Mouse (Mus musculus): ENCODE data around the gene Nefh. TPM values are rescaled to one million over a fixed set of nuclear protein-coding genes. Genes with fewer than 3 reads are reported as not detected.

The Nefh gene
- polyA plus RNA-seq, 1 experiment from 2014 or later = 0.75 TPM

- Histone ChIP-seq H3K4me3 (ENCODE audit: low read depth, low read length) (peak overlapping the region; percentile 62), H3K9me3 (replicated peaks; ENCODE audit: control insufficient read depth, low read length) (no peaks in the 10 kb centered on the region), H3K27me3 (replicated peaks; ENCODE audit: control insufficient read depth, insufficient read depth, low read length) (peaks cover 61% of the 10 kb centered on the region), H3K9ac (ENCODE audit: low read length) (peak overlapping the region; percentile 13; the same call in 1 of the 2 replicates), H3K4me1 (ENCODE audit: control insufficient read depth, insufficient read depth, low read length) (no peaks in the 10 kb centered on the region), H3K4me2 (ENCODE audit: low read length) (peak overlapping the region; percentile 79), H3K27ac (ENCODE audit: low read depth, low read length) (no peak overlapping the region), H3K36me3 (ENCODE audit: control insufficient read depth, insufficient read depth, low read length) (no peaks in the 10 kb centered on the region)
- DNase-seq (ENCODE audit: low spot score) = no peak
- 42% methylated on average over 13 of the region's 13 CpGs for WGBS
- ATAC-seq = peak; percentile 13; the same call in 1 of the 2 replicates
These were observed 1.3 kb downstream of the Nefh start for GRCm38 (mm10) chr11:4946530-4946929.

DNA sequence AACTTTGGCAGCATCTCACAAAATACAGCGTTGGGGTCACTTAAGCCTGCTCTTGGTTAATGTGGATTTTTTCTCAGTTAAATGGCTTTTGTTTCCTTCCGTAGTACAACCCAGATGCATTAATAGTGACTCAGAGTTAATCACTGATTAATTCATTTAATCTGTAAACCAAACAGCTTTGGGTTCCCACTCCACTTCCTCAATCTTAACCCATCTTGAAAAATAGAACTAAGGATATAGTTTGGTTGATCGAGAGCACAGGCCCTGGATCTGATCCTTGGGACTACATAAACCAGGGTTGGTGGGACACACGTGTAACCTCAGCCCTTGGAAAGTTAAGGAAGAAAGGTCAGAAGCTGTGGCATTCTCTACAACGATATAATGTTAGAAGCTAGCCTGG, 11.6 kb downstream of the Nefh start:
- Histone ChIP-seq H3K27ac (ENCODE audit: low read depth, low read length) (no peak overlapping the region), H3K4me3 (ENCODE audit: low read depth, low read length) (no peak overlapping the region), H3K27me3 (replicated peaks; ENCODE audit: control insufficient read depth, insufficient read depth, low read length) (no peaks in the 10 kb centered on the region), H3K36me3 (ENCODE audit: control insufficient read depth, insufficient read depth, low read length) (no peaks in the 10 kb centered on the region), H3K4me2 (ENCODE audit: low read length) (no peak overlapping the region), H3K9ac (ENCODE audit: low read length) (no peak overlapping the region), H3K4me1 (ENCODE audit: control insufficient read depth, insufficient read depth, low read length) (no peaks in the 10 kb centered on the region; the same call in 1 of the 2 replicates), H3K9me3 (replicated peaks; ENCODE audit: control insufficient read depth, low read length) (no peaks in the 10 kb centered on the region)
- DNase-seq (ENCODE audit: low spot score) = no peak
- no peak for ATAC-seq
- 82% methylated on average over 5 of the region's 5 CpGs for WGBS

DNA sequence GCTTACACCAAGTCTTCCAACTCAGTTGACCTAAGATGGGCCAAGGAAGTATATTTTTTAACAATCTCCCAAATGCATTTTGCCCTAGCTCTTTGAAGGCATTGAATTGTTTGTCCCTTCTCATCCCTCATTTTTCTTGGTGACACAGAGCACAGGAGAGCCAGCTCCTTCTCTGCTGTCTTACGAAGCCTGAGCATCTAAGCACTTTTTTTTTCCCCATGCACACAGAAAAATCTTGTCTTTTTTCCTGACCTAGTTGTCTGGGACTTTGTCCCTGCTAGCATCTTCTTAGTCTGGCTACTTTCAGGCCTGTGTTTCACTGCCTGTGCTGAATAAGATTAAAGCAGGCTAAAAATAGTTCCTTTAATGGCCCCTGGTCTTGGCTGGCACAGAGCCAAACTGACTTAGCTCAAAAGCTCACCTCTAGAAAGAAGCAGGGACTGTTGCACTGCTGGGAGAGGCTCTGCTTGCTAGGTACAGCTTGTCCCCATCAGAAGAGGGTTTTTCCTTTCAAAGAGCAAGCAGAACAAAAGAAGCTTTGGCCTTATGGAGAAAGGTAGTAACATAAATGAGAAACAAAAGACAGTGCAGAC, 16.8 kb downstream of the Nefh start:
- H3K9me3 ChIP-seq (replicated peaks; ENCODE audit: control insufficient read depth, low read length) = no peaks in the 10 kb centered on the region
- WGBS = 21% methylated on average over 1 of the region's 1 CpGs
- DNase-seq (ENCODE audit: low spot score) (peak; percentile 62), ATAC-seq (no peak; the same call in 1 of the 2 replicates)
- H3K4me1 ChIP-seq (ENCODE audit: control insufficient read depth, insufficient read depth, low read length) = peaks cover 6% of the 10 kb centered on the region; the same call in 1 of the 2 replicates
- peaks cover 49% of the 10 kb centered on the region for H3K36me3 ChIP-seq (ENCODE audit: control insufficient read depth, insufficient read depth, low read length)
- no peaks in the 10 kb centered on the region for H3K27me3 ChIP-seq (replicated peaks; ENCODE audit: control insufficient read depth, insufficient read depth, low read length)
- peak overlapping the region; percentile 3; the same call in 1 of the 2 replicates for H3K9ac ChIP-seq (ENCODE audit: low read length)
- H3K4me3 ChIP-seq (ENCODE audit: low read depth, low read length) = no peak overlapping the region
- H3K27ac ChIP-seq (ENCODE audit: low read depth, low read length) = no peak overlapping the region
- no peak overlapping the region for H3K4me2 ChIP-seq (ENCODE audit: low read length)

- Histone ChIP-seq H3K9me3 (replicated peaks; ENCODE audit: control insufficient read depth, low read length) (no peaks in the 10 kb centered on the region), H3K36me3 (ENCODE audit: control insufficient read depth, insufficient read depth, low read length) (peaks cover 84% of the 10 kb centered on the region), H3K27me3 (replicated peaks; ENCODE audit: control insufficient read depth, insufficient read depth, low read length) (no peaks in the 10 kb centered on the region), H3K4me1 (ENCODE audit: control insufficient read depth, insufficient read depth, low read length) (peaks cover 6% of the 10 kb centered on the region; the same call in 1 of the 2 replicates), H3K9ac (ENCODE audit: low read length) (no peak overlapping the region), H3K4me2 (ENCODE audit: low read length) (no peak overlapping the region), H3K4me3 (ENCODE audit: low read depth, low read length) (no peak overlapping the region), H3K27ac (ENCODE audit: low read depth, low read length) (no peak overlapping the region)
- ATAC-seq (no peak), DNase-seq (ENCODE audit: low spot score) (no peak)
- WGBS = 91% methylated on average over 3 of the region's 3 CpGs
These were observed 20.6 kb downstream of the Nefh start for GRCm38 (mm10) chr11:4927224-4927623.

DNA sequence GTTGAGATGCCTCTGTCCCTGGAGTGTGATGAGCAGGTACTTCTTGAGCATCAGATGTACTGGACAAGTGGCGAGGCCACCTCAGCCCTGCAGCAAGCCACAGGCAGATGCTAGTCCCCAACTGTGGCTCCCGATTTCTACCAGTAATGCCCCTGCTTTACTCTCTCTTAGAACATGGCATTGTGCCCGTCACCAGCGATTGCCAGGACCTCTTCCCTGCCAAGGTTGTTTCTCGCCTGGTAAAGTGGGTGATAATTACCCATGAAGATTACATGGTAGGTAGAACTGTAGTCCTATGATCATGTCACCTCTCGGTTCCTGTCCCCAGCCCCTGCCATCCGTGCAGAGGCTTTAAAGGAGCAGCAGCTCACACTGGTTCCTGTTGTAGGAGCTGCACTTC, 26.1 kb downstream of the Nefh start:
- 83% methylated on average over 7 of the region's 7 CpGs for WGBS
- H3K36me3 ChIP-seq (ENCODE audit: control insufficient read depth, insufficient read depth, low read length) = peaks cover 97% of the 10 kb centered on the region
- ATAC-seq = no peak
- H3K9ac ChIP-seq (ENCODE audit: low read length) = no peak overlapping the region
- no peak for DNase-seq (ENCODE audit: low spot score)
- no peaks in the 10 kb centered on the region for H3K9me3 ChIP-seq (replicated peaks; ENCODE audit: control insufficient read depth, low read length)
- H3K27me3 ChIP-seq (replicated peaks; ENCODE audit: control insufficient read depth, insufficient read depth, low read length) = no peaks in the 10 kb centered on the region
- no peak overlapping the region for H3K4me2 ChIP-seq (ENCODE audit: low read length)
- H3K27ac ChIP-seq (ENCODE audit: low read depth, low read length) = no peak overlapping the region
- H3K4me1 ChIP-seq (ENCODE audit: control insufficient read depth, insufficient read depth, low read length) = no peaks in the 10 kb centered on the region
- no peak overlapping the region for H3K4me3 ChIP-seq (ENCODE audit: low read depth, low read length)

DNA sequence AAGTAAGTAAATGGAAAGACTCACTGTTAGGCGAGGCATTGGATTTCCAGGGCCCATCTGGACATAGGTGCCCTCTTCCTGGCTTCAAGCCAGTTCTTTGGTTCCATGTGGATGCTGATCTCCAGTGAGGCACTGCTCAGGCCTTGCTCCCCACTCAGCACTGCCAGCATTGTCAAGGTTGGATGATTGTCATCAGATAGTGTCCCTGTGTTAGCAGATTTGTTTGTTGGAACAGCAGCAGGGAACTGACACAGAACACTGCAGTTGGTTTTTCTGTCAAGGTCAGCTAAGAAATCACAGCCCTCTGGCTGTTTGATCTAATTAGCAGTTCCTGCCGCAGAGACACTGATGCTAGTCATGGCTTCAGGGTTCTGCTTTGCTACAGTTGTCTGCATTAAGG, 26.6 kb downstream of the Nefh start:
- Histone ChIP-seq H3K9me3 (replicated peaks; ENCODE audit: control insufficient read depth, low read length) (no peaks in the 10 kb centered on the region), H3K4me1 (ENCODE audit: control insufficient read depth, insufficient read depth, low read length) (no peaks in the 10 kb centered on the region), H3K36me3 (ENCODE audit: control insufficient read depth, insufficient read depth, low read length) (peaks cover 97% of the 10 kb centered on the region), H3K4me3 (ENCODE audit: low read depth, low read length) (no peak overlapping the region), H3K27ac (ENCODE audit: low read depth, low read length) (no peak overlapping the region), H3K27me3 (replicated peaks; ENCODE audit: control insufficient read depth, insufficient read depth, low read length) (no peaks in the 10 kb centered on the region), H3K4me2 (ENCODE audit: low read length) (no peak overlapping the region), H3K9ac (ENCODE audit: low read length) (no peak overlapping the region)
- DNase-seq (ENCODE audit: low spot score) (no peak), ATAC-seq (no peak)
- WGBS = 89% methylated on average over 2 of the region's 2 CpGs

DNA sequence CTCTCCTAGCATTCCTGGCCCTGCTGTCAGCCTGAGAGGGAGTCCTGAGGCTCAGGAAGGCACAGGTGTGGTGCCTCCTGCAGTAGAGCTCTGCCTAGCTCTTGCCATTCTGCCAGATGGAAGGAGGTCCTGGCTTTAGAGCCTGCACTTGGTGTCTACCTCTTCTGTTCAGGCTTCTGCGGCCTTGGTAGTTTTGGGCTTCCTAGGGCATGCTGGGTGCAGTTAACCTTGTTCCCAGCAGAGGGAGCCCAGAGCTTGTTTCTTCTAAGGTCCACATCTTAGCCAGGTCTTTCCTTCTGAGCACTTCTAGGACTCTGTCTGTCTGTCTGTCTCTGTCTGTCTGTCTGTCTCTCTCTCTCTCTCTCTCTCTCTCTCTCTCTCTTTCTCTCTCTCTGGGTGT, 31.8 kb downstream of the Nefh start:
- H3K4me3 ChIP-seq (ENCODE audit: low read depth, low read length) = no peak overlapping the region
- no peak overlapping the region for H3K27ac ChIP-seq (ENCODE audit: low read depth, low read length)
- DNase-seq (ENCODE audit: low spot score) (peak; percentile 78), ATAC-seq (no peak)
- no peak overlapping the region for H3K9ac ChIP-seq (ENCODE audit: low read length)
- WGBS = 30% methylated on average over 1 of the region's 1 CpGs
- H3K9me3 ChIP-seq (replicated peaks; ENCODE audit: control insufficient read depth, low read length) = no peaks in the 10 kb centered on the region
- no peaks in the 10 kb centered on the region for H3K27me3 ChIP-seq (replicated peaks; ENCODE audit: control insufficient read depth, insufficient read depth, low read length)
- H3K4me2 ChIP-seq (ENCODE audit: low read length) = no peak overlapping the region
- no peaks in the 10 kb centered on the region for H3K4me1 ChIP-seq (ENCODE audit: control insufficient read depth, insufficient read depth, low read length)
- H3K36me3 ChIP-seq (ENCODE audit: control insufficient read depth, insufficient read depth, low read length) = peaks cover 97% of the 10 kb centered on the region

- Histone ChIP-seq H3K27me3 (replicated peaks; ENCODE audit: control insufficient read depth, insufficient read depth, low read length) (no peaks in the 10 kb centered on the region), H3K9me3 (replicated peaks; ENCODE audit: control insufficient read depth, low read length) (no peaks in the 10 kb centered on the region), H3K9ac (ENCODE audit: low read length) (no peak overlapping the region), H3K36me3 (ENCODE audit: control insufficient read depth, insufficient read depth, low read length) (peaks cover 78% of the 10 kb centered on the region), H3K4me2 (ENCODE audit: low read length) (no peak overlapping the region), H3K4me3 (ENCODE audit: low read depth, low read length) (no peak overlapping the region), H3K27ac (ENCODE audit: low read depth, low read length) (no peak overlapping the region), H3K4me1 (ENCODE audit: control insufficient read depth, insufficient read depth, low read length) (no peaks in the 10 kb centered on the region)
- DNase-seq (ENCODE audit: low spot score) (no peak), ATAC-seq (no peak)
- 87% methylated on average over 6 of the region's 6 CpGs for WGBS
These were observed 41.6 kb downstream of the Nefh start for GRCm38 (mm10) chr11:4906231-4906630.

- Histone ChIP-seq H3K4me1 (ENCODE audit: control insufficient read depth, insufficient read depth, low read length) (no peaks in the 10 kb centered on the region), H3K4me2 (ENCODE audit: low read length) (no peak overlapping the region), H3K36me3 (ENCODE audit: control insufficient read depth, insufficient read depth, low read length) (peaks cover 64% of the 10 kb centered on the region), H3K9ac (ENCODE audit: low read length) (no peak overlapping the region), H3K9me3 (replicated peaks; ENCODE audit: control insufficient read depth, low read length) (no peaks in the 10 kb centered on the region), H3K27me3 (replicated peaks; ENCODE audit: control insufficient read depth, insufficient read depth, low read length) (no peaks in the 10 kb centered on the region), H3K4me3 (ENCODE audit: low read depth, low read length) (no peak overlapping the region), H3K27ac (ENCODE audit: low read depth, low read length) (no peak overlapping the region)
- ATAC-seq (no peak), DNase-seq (ENCODE audit: low spot score) (no peak)
- 55% methylated on average over 6 of the region's 6 CpGs for WGBS
These were observed 45.9 kb downstream of the Nefh start for GRCm38 (mm10) chr11:4901956-4902355.

All from forebrain, embryonic 14.5 days (tissue).